Mouse (Mus musculus) liver, embryonic 15.5 days (tissue): ENCODE data around the gene Tbc1d2. TPM values are rescaled to one million over a fixed set of nuclear protein-coding genes. Genes with fewer than 3 reads are reported as not detected.
"Not testable (repeated sequence)": the region's sequence is repeated elsewhere in the genome, so short reads cannot be mapped to it uniquely, and the experiment has no call there.

ENCODE experiments used
- ATAC-seq: fragments of 200-750 bp; cut with Nextera tagmentation; 2 replicates; pipeline ENCODE4 v1.8.0; 2017; ENCODE audit warnings: moderate number of reproducible peaks, mild to moderate bottlenecking, moderate library complexity; ENCODE audit not compliant: insufficient read depth
- H3K27ac ChIP-seq: fragments of 300-500 bp; sonication (generic); replicated peaks from 2 replicates; pipeline ENCODE4 v1.5.1; 2015; ENCODE audit warnings: mild to moderate bottlenecking, inconsistent platforms
- H3K27me3 ChIP-seq: fragments of 300-500 bp; sonication (generic); 2 replicates; pipeline ENCODE4 v1.6.1; 2015; ENCODE audit warnings: mild to moderate bottlenecking, inconsistent platforms
- H3K36me3 ChIP-seq: fragments of 300-500 bp; sonication (generic); replicated peaks from 2 replicates; pipeline ENCODE4 v1.6.1; 2015; ENCODE audit warnings: moderate library complexity, mild to moderate bottlenecking, inconsistent platforms
- H3K4me1 ChIP-seq: fragments of 300-500 bp; sonication (generic); replicated peaks from 2 replicates; pipeline ENCODE4 v1.6.1; 2015; ENCODE audit warnings: inconsistent platforms
- H3K4me2 ChIP-seq: fragments of 300-500 bp; sonication (generic); 2 replicates; pipeline ENCODE4 v1.6.1; 2015; ENCODE audit warnings: moderate library complexity, mild to moderate bottlenecking, inconsistent platforms
- H3K4me3 ChIP-seq: fragments of 300-500 bp; sonication (generic); replicated peaks from 2 replicates; pipeline ENCODE4 v1.5.1; 2015; ENCODE audit warnings: mild to moderate bottlenecking, inconsistent platforms
- H3K9ac ChIP-seq: fragments of 300-500 bp; sonication (generic); 2 replicates; pipeline ENCODE4 v1.6.1; 2015; ENCODE audit warnings: moderate library complexity, mild to moderate bottlenecking, inconsistent platforms
- H3K9me3 ChIP-seq: fragments of 300-500 bp; sonication (generic); replicated peaks from 2 replicates; pipeline ENCODE4 v1.6.1; 2016; ENCODE audit warnings: inconsistent platforms
- WGBS: fragments of 180-500 bp; shearing (Covaris S2); methylation state at CpG from one replicate; pipeline ENCODE4 v1.1.7; 2015; ENCODE audit warnings: mixed read lengths; ENCODE audit not compliant: insufficient replicate concordance; 5-methylcytosine and 5-hydroxymethylcytosine counted together
- polyA plus RNA-seq: library from polyadenylated mRNA; unstranded; fragments of >200 nt; fragmentation: Nextera tagmentation; extraction: Ambion mirVana; gene quantifications from 2 replicates; pipeline ENCODE4 v1.2.1, GENCODE M21; 2015

The Tbc1d2 gene
- polyA plus RNA-seq, 1 experiment from 2014 or later = 0.78 TPM

DNA sequence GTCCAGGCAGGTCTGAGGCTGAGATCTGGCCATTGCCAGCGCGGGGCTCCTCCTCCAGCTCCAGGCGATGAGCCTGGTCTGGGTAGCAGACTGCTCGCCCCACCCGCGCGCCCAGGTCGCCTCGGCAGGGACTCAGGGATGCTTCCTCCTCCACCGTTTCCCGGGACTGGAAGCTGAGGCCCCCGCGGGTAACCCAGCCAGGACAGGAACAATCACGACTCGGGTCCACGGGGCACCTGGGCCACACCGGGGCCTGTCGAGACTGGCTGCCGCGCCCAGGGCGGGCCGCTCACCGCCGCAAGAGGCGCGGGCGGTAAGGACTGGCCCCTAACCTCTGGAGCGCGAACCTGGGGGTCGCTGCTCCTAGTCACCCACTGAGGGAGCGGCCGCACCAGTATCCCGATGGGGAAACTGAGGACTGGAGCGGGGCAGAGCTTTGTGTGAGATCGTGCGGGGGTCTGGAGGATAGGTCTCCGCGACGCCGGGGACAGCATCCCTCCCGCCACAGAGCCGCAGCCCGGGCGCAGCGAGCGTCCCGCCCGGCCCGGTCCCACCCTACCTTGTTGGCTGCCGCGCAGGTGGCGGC, 48.7 kb downstream of the Tbc1d2 start:
- H3K4me3 ChIP-seq = peak overlapping the region; percentile 58
- under 1% methylated on average over 50 of the region's 52 CpGs for WGBS
- no peaks in the 10 kb centered on the region for H3K36me3 ChIP-seq
- no peak overlapping the region for H3K27ac ChIP-seq
- H3K9me3 ChIP-seq = no peaks in the 10 kb centered on the region
- H3K27me3 ChIP-seq = peaks cover 70% of the 10 kb centered on the region
- H3K4me2 ChIP-seq = peak overlapping the region; percentile 80
- no peak for ATAC-seq
- H3K9ac ChIP-seq = peak overlapping the region; percentile 41; the same call in 1 of the 2 replicates
- H3K4me1 ChIP-seq = peaks cover 28% of the 10 kb centered on the region

GRCm38 (mm10) chr4:46600473-46601257, 49.3 kb downstream of the Tbc1d2 start:
- H3K9ac ChIP-seq = no peak overlapping the region
- H3K4me2 ChIP-seq = peak overlapping the region; percentile 80
- peaks cover 28% of the 10 kb centered on the region for H3K4me1 ChIP-seq
- WGBS = 26% methylated on average over 20 of the region's 20 CpGs
- H3K9me3 ChIP-seq = no peaks in the 10 kb centered on the region
- no peak overlapping the region for H3K27ac ChIP-seq
- peak overlapping the region; percentile 58 for H3K4me3 ChIP-seq
- no peak for ATAC-seq
- H3K27me3 ChIP-seq = peaks cover 70% of the 10 kb centered on the region
- no peaks in the 10 kb centered on the region for H3K36me3 ChIP-seq

DNA sequence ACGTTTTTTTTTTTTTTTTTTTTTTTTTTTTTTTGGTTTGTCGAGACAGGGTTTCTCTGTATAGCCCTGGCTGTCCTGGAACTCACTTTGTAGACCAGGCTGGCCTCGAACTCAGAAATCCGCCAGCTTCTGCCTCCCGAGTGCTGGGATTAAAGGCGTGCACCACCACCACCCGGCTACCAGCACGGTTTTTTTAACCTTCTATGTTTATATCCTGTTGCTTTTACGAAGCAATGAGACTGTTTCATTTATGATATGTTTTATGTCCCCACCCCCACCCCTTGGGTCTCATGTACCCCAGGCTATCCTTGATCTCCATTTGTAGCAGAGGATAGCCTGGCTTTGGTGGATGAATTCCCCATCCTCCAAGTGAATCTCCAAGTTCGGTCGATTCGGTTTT, 50.4 kb downstream of the Tbc1d2 start:
- not testable (repeated sequence) for H3K4me3 ChIP-seq, H3K27ac ChIP-seq, H3K36me3 ChIP-seq, H3K9ac ChIP-seq, H3K9me3 ChIP-seq, ATAC-seq
- Histone ChIP-seq H3K4me2 (peak overlapping the region; percentile 80; the same call in 1 of the 2 replicates), H3K27me3 (peaks cover 70% of the 10 kb centered on the region), H3K4me1 (peaks cover 28% of the 10 kb centered on the region)
- WGBS = 64% methylated on average over 12 of the region's 12 CpGs

- Histone ChIP-seq H3K36me3 (no peaks in the 10 kb centered on the region), H3K4me1 (peaks cover 28% of the 10 kb centered on the region), H3K4me3 (no peak overlapping the region), H3K9ac (no peak overlapping the region), H3K9me3 (no peaks in the 10 kb centered on the region), H3K27ac (no peak overlapping the region), H3K27me3 (peaks cover 69% of the 10 kb centered on the region), H3K4me2 (no peak overlapping the region; the same call in 1 of the 2 replicates)
- no peak for ATAC-seq
- WGBS = 47% methylated on average over 6 of the region's 6 CpGs
These were observed 51.0 kb downstream of the Tbc1d2 start for GRCm38 (mm10) chr4:46598981-46599380.

- Histone ChIP-seq H3K9ac (no peak overlapping the region), H3K27ac (no peak overlapping the region), H3K4me1 (peaks cover 32% of the 10 kb centered on the region), H3K4me2 (peak overlapping the region; percentile 36; the same call in 1 of the 2 replicates), H3K9me3 (no peaks in the 10 kb centered on the region), H3K27me3 (peaks cover 61% of the 10 kb centered on the region), H3K4me3 (no peak overlapping the region), H3K36me3 (no peaks in the 10 kb centered on the region)
- WGBS = 21% methylated on average over 10 of the region's 10 CpGs
- ATAC-seq = no peak
These were observed 51.9 kb downstream of the Tbc1d2 start for GRCm38 (mm10) chr4:46598111-46598510.

DNA sequence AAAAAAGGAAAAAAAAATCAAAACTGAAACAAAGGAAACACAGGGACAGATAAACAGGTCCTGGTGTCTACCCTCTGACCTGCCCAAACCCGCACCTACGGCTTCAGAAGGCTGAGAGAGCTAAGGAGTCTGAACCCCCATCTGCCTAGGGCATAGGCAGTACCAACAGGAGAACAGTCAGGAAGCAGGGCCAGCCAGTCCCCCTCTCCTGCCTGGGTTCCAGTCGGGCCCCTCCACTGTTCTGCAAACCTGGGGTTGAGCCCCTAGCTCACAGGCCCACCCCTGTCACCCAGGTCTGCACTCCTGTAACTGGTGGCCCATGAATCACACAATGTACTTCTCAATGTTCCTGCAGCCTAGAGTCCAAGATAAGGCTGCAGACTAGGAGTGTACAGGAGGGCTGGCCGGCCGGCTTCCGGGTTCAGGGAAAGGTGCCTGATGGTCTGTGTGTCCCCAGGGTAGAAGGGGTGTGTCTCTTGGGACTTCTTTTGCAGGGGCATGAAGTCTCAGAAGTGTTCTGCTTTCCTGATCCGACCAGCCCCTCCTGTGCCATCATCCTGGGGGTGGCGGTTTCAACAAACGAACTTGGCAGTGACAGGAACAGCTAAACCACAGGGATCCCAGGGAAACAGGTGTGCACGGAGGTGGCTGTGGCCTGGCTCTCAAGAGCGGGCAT, 52.6 kb downstream of the Tbc1d2 start:
- no peak for ATAC-seq
- Histone ChIP-seq H3K27me3 (peaks cover 54% of the 10 kb centered on the region), H3K36me3 (no peaks in the 10 kb centered on the region), H3K4me2 (peak overlapping the region; percentile 36), H3K9me3 (no peaks in the 10 kb centered on the region), H3K4me1 (peaks cover 38% of the 10 kb centered on the region), H3K9ac (no peak overlapping the region), H3K4me3 (no peak overlapping the region), H3K27ac (no peak overlapping the region)
- WGBS = 22% methylated on average over 11 of the region's 11 CpGs

DNA sequence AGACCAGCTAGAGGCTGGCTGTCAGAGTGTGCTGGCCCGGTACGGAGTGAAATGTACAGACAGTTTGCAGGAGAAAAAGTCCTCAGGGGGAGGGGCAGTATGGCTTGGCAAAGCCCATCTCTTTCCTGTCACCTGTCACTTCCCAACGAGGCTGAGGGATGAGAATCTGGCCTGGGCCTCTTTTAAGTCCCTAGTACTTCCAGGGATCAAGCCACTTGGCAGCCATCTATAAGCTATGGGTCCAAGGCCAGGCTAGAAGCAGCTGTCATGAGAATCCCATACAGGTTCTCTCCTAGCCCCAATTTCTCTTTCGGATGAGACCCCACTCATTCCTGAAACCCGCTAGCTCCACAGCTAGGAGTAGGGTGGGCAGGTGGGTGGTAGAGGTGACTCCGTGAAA, 53.6 kb downstream of the Tbc1d2 start:
- WGBS = 54% methylated on average over 6 of the region's 6 CpGs
- H3K4me2 ChIP-seq = no peak overlapping the region
- ATAC-seq = no peak
- H3K27me3 ChIP-seq = peaks cover 44% of the 10 kb centered on the region
- H3K9me3 ChIP-seq = no peaks in the 10 kb centered on the region
- H3K27ac ChIP-seq = no peak overlapping the region
- no peak overlapping the region for H3K9ac ChIP-seq
- H3K4me1 ChIP-seq = peaks cover 37% of the 10 kb centered on the region
- H3K36me3 ChIP-seq = no peaks in the 10 kb centered on the region
- H3K4me3 ChIP-seq = no peak overlapping the region

DNA sequence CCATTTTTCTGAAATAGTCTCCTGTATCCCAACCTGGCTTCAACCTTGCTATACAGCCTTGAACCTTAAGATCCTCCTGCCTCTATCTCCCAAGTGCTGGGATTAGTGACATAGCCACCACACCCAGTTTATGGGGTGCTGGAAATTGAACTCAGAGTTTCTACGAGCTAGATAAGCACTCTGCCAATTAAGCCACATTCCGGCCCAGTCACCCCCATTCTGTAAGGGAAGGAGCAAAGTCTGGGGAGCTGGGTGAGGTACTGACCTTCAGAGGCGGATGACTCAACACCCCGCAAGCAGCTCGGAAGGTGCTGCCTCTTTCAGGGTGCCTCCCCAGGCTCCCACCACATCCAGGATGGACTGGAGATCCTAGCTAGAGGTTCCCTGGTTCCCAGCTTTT, 55.9 kb downstream of the Tbc1d2 start:
- peaks cover 55% of the 10 kb centered on the region for H3K4me1 ChIP-seq
- no peak overlapping the region for H3K4me2 ChIP-seq
- ATAC-seq = no peak
- 54% methylated on average over 5 of the region's 5 CpGs for WGBS
- no peaks in the 10 kb centered on the region for H3K36me3 ChIP-seq
- H3K9me3 ChIP-seq = no peaks in the 10 kb centered on the region
- no peak overlapping the region for H3K9ac ChIP-seq
- peaks cover 22% of the 10 kb centered on the region for H3K27me3 ChIP-seq
- H3K4me3 ChIP-seq = no peak overlapping the region
- no peak overlapping the region for H3K27ac ChIP-seq

DNA sequence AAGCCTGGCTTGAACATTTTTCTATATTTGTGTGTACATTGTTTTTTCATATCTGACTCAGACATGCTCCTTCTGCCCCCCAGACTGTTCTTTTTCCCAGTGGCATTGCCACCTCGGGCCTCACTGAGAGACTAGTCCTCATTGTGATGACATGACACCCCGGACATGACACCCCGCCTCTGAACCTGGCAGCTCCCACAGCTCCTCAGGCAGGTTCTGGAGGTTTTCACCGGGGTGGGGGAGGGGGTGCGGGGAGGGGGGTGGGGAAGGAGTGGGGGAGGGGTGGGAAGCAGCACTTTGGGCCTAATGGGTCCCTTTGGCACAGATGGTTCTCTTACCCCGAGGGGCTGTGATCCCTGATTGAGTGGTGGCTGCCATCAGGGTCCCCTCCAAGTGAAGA, 56.5 kb downstream of the Tbc1d2 start:
- 40% methylated on average over 6 of the region's 6 CpGs for WGBS

DNA sequence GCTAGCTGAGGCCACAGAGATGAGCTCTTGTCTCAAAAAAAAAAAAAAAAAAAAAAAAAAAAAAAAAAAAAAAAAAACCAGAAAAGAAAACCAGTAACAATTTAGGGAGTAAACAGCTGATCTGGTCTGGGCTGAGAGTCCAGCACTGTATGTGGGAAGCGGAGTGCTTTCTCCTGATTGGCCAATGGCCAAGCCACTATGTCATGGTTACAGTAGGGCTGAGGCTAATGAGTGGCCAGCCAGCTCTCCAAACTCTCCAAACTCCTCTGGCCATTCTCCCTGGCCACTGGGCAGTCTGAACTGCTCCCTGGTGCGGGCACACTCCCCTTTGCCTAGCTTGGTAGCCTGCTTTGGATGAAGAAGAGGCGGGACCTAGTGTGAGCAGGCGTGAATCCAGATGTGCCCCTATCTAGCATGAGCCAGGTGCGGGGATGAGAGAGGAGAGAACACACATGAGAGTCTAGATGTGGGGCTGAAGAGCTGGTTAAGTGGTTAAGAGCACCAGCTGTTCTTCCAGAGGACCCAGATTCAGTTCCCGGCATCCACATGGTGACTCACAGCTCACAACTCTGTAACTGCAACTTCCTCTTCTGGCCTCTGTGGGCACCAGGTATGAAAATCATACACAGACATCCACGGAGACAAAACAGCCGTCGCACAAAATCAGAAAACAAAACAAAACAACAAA, 58.0 kb downstream of the Tbc1d2 start:
- no peak for ATAC-seq
- peaks cover 42% of the 10 kb centered on the region for H3K4me1 ChIP-seq
- H3K4me3 ChIP-seq = no peak overlapping the region
- no peak overlapping the region for H3K27ac ChIP-seq
- no peaks in the 10 kb centered on the region for H3K36me3 ChIP-seq
- H3K27me3 ChIP-seq = peaks cover 4% of the 10 kb centered on the region; the same call in 1 of the 2 replicates
- H3K4me2 ChIP-seq = no peak overlapping the region
- no peak overlapping the region for H3K9ac ChIP-seq
- H3K9me3 ChIP-seq = no peaks in the 10 kb centered on the region
- WGBS = 55% methylated on average over 9 of the region's 9 CpGs

More for the DNA sequence above, 56.5 kb downstream of the Tbc1d2 start:
- H3K4me2 ChIP-seq = no peak overlapping the region
- H3K9ac ChIP-seq = no peak overlapping the region
- ATAC-seq = no peak
- no peaks in the 10 kb centered on the region for H3K36me3 ChIP-seq
- no peaks in the 10 kb centered on the region for H3K9me3 ChIP-seq
- H3K4me1 ChIP-seq = peaks cover 53% of the 10 kb centered on the region
- H3K4me3 ChIP-seq = no peak overlapping the region
- no peak overlapping the region for H3K27ac ChIP-seq
- H3K27me3 ChIP-seq = peaks cover 18% of the 10 kb centered on the region

DNA sequence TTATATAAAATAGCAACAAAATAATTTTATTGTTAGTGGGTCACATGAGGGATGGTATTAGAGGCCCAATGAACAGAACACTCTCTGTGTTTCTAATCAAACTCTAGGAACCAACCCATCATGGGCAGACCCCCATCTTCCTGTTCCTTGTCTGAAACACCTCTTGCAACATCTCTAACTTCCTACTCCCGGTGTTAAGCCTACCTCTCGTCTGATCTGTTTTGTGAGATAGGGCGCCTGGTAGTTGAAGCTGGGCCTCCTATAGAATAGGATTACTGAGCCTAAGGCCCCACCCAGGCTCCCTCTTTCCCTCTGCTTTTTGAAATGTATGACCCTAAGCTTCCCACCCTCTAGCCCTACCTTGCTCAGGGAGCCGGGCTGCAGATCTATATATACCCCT, 59.2 kb downstream of the Tbc1d2 start:
- Histone ChIP-seq H3K9me3 (no peaks in the 10 kb centered on the region), H3K4me2 (no peak overlapping the region), H3K27me3 (no peaks in the 10 kb centered on the region), H3K9ac (no peak overlapping the region), H3K36me3 (no peaks in the 10 kb centered on the region), H3K27ac (no peak overlapping the region), H3K4me1 (peaks cover 44% of the 10 kb centered on the region), H3K4me3 (no peak overlapping the region)
- WGBS = 11% methylated on average over 4 of the region's 4 CpGs
- ATAC-seq = no peak
